Mouse (Mus musculus): ENCODE data around the gene Map7d2.
"Not testable (repeated sequence)": the region's sequence is repeated elsewhere in the genome, so short reads cannot be mapped to it uniquely, and the experiment has no call there.

Gene Map7d2

DNA sequence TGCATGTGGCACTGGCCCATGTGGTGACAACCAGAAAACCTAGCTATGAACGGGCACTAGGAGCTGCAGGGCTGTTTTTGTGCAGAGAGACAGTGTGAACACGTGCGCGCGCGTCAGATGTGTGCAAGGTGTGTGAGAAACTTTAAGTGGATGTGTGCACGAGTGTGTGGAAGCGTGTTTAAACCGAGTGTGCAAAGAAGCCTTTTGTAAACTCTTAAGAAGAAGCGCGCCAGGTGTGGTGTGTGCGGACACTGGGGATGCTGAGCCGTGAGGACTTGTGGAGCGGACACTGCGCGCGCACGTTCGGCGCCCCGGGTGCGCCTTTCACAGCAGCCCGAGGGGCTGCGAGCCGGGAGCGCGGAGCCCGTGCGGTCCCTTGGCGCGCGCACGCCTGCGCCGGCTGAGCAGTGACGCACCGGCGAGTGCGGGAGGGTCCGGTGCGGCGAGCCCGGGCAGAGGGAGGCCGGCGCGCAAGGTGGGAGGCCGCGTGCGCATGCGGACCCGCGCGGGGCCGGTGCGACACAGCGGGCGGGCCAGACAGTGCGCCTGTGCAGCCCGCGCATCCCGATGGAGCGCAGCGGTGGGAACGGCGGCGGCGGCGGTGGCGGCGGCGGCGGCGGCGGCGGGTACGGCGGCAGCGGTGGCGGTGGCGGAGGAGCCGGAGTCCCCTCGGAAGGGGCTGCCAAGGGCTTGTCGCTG is at the start of gene Map7d2:
Gene Map7d2 (plus strand): TSS at position 443 of the 699 bp plus-strand sequence.
- DNase-seq: peak; percentile 43

- DNase-seq: peak; percentile 61
These were observed 42.3 kb upstream of the Map7d2 start, which contains the start of gene Eif1ax for GRCm38 (mm10) chrX:159371831-159372752. TSS of gene Eif1ax (plus strand) at chrX:159372178.

- no peak for DNase-seq
These were observed 41.6 kb upstream of the Map7d2 start for GRCm38 (mm10) chrX:159372753-159373144.

DNA sequence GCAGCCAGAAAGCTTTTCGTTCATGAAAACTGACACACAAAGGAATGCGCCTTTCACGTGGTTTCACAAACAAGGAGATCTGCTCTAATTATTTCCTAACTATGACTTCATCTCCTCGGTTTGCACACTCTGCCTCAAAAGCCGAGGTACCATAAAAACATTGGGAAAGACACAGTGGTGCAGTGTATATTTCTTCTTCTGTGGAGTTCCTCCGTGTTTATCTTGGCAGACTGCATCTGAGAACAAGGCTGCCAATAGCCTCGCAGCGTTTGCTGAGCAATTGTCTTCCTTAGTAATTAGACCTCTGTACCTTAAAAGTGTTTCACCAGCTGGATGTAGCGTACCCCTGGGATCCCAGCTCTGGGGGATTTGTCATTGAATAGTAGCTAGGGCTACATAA is 27.3 kb upstream of the Map7d2 start:
- no peak for DNase-seq

DNA sequence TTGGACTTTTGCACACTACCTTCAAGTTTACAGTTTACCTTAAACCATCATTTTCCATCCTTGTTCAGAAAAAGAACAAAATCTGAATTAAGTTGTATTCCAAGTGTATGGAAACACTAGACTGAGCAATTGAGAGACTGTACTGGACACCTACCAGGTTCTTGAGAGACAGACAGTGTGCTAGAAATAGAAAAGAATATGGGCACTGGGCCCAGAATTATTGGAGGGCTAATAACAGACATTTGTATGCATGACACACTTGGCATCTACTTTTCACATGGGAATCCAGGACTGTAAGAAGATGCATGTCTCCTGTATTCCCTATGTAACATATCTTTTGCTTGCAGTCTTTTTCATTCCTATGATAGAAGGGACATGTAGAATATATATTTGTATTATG is 25.4 kb upstream of the Map7d2 start:
- no peak for DNase-seq

DNA sequence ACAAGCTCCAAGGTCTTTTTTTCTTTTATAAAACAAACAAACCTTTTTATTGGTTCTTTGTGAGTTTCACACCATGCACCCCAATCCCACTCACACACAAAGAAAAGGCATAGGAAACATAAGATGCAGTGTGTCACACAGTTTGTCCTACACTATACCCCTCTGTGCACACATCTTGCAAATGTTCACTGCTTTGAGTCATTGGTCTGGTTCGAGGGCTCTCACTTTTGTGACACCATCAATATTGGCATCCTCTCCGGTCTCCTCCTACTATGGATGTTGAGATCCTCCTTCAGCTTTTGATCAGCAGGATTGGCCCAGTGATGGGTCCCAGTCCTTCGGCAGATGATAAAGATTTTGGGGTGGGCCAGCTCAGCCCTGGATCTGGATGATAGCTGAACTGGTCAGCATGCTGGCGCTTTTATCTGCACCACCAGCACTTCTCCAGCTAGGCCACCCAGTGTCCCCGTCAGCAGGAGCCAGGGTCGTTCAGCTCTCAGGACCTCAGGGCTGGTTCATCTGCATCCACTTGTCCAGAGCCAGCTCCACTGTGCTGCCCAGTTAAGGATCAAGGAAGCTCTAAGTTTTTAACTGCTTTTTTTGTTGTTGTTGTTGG is 23.9 kb upstream of the Map7d2 start:
- DNase-seq: no peak

- DNase-seq: no peak
These were observed 23.1 kb upstream of the Map7d2 start for GRCm38 (mm10) chrX:159391239-159391638.

- DNase-seq: peak; percentile 18
These were observed 5.1 kb upstream of the Map7d2 start for GRCm38 (mm10) chrX:159409253-159409652.

DNA sequence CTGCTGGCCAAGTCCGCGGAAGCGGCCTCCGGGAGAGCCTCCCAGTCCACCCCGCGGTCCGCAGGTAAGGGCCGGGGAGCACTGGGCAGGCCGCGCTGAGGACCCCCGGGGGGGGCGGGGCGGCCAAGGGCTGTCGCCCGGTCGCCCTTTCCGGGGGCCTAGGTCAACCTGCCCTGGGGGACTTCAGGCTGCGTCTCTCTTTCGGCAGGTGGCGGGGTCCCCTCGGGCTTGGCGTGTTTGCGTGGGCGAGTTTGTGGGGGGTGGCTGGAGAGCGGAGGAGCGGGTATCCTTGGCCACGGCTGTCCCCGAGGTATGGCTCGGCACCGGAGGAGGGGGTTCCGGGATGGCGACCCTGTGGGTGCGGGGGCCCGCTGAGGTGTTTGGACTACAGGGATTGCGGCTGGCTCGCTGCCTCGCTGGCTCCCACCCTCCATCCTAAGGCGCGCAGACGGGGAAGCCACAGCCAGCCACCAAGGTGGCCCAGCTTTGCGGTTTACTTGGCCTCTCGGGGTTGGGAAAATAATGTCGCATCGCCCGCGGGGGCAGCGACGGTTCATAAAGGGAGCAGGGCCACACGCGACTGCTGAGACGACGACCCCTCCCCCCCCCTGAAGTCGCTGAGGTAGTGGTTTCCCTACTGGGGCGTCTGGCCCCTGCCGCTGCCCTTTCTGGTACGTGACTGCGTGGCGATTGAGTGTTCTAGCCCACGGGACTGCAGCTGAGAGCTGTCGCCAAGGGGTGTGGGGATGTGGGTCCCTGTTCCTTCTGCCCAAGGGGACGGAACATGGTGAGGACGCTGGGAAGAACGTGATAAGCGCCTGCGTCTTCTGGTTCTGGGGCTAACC is 679 bp downstream of the Map7d2 start:
- DNase-seq: peak; percentile 16

DNA sequence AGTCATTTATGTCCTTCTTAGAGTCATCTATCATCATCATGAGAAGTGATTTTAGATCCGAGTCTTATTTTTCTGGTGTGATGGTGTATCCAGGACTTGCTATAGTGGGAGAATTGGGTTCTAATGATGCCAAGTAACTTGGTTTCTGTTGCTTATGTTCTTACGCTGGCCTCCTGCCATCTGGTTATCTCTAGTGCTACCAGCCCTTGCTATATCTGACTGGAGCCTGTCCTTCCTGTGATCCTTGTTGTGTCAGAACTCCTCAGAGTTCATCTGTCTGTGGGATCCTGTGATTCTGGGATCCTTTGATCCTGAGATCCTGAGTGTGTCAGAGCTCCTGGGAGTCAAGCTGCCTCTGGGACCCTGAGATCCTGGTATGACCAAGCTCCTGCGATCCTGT is 16.1 kb downstream of the Map7d2 start:
- DNase-seq: not testable (repeated sequence)

DNA sequence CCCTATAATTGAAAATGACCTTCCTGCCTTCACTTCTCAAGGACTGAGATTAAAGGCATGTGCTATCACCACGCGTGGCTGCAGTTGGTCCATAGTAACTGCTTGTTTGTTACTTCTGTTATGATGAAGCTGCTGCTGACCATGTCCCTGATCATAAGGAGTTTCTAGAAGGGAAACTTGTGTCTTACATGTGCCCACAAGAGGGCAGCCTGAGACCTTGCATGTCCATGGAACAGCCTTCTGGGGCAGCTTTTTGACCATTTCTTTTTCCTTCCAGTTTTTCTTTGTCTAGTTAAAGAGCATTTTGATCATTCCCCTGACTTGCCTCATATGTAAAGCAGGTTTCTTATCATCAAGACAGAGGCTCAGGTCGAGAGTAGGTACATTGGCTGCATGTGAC is 27.8 kb downstream of the Map7d2 start:
- DNase-seq: peak; percentile 33

DNA sequence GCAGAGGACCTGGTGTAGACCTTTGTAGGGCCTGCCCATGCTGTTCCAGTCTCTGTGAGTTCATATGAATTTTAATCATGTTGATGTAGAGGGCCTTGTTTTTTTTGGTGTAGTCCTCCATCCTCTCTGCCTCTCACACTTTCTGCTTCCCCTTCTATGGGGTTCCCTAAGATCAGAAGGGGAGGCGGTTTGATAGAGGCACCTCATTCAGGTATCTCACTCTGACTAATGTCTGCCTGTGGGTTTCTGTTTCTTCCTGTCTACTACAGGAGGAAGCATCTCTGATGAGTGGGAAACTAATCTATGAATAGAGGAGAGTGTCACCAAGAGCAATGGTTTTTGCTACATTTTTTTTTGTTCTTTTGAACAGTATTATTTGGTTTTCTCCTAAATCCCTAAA is 32.8 kb downstream of the Map7d2 start:
- no peak for DNase-seq

DNA sequence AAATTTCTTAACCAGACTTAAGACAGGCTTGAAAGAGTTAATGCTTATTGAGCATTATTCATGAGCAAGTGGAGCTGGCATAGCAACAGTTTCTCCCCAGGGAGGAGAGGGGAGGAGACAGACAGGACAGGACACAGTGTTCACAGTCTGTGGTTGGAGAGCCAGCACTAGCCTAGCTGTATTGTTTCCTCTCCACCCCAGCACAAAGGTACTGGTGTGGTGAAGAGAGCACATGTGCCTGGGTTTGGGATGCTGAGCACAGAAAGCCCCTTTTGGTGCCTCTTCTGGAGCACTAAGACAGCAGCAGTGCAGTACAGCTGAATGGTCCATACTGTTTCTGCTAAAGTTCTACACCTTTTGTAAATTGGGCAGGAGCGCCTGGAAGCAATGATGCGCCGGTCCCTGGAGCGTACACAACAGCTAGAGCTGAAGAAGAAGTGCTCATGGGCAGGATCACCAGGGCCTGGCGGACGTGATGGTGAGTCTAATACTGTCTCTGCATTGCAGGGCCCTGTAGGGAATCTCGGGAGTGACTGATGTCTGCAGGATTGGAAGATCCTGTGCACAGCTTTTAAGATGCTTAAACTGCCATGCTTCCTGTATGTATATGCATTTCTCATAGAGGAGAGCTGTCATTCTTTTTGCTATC is 44.8 kb downstream of the Map7d2 start:
- no peak for DNase-seq

DNA sequence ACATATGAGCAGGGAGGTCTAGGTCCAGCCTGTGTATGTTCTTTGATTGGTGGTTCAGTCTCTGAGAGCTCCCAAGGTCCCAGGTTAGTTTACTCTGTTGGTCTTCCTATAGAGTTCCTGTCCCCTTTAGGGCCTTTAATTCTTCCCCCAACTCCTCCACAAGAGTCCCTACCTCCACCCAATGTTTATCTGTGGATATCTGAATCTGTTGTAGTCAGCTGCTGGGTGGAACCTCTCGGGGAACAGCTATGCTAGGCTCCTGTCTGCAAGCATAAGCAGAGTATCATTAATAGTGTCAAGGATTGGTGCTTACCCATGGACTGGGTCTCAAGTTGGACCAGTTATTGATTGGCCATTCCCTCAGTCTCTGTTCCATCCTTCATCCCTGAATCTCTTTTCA is 60.4 kb downstream of the Map7d2 start:
- no peak for DNase-seq

- DNase-seq: not testable (repeated sequence)
These were observed 64.0 kb downstream of the Map7d2 start for GRCm38 (mm10) chrX:159478243-159478940.

GRCm38 (mm10) chrX:159484247-159484646 is 69.9 kb downstream of the Map7d2 start:
- DNase-seq: no peak

DNA sequence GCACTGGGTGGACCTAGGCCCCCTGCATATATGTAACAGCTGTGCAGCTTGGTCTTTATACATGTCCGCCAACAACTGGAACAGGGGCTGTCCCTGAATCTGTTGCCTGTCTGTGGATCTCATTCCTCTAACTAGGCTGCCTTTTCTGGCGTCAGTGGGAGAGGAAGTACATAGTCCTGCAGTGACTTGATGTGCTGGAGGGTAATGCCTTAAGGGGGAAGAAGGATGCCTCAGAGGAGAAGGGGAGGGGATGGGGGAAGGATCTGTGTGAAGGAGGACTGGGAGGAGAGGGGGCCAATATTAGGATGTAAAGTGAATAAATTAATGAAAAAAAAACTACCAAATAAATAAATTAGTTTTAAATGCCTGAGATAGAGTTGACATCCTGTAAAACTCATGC is 88.8 kb downstream of the Map7d2 start:
- no peak for DNase-seq

GRCm38 (mm10) chrX:159508331-159509036 is 94.1 kb downstream of the Map7d2 start:
- no peak for DNase-seq

DNA sequence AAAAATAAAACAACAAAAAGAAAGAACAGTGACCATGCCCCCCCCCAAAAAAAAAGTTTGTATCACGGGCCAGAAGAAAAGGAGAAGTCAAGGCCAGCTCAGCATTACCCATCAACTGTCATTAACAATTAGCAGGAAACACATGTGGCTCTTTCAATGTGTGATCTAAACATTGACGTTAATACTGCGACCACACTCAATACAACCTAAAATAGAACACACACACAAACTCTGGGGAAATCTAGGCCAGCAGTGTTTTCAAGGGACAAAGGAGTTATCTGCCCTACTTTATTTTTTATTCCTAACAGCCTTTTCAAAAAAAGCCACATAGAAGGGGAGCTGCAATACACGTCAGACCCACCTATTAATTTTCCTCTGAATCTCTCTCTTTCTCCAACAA is 94.7 kb downstream of the Map7d2 start:
- no peak for DNase-seq

GRCm38 (mm10) chrX:159509847-159510715 is 95.7 kb downstream of the Map7d2 start:
- DNase-seq: no peak
